Mouse (Mus musculus) adrenal gland, postnatal 25 days (tissue): ENCODE measurements around the gene Itga2b. TPM values are rescaled to one million over a fixed set of nuclear protein-coding genes. Genes with fewer than 3 reads are reported as not detected.

Source experiments
- DNase-seq: peaks from one replicate; pipeline ENCODE4 v3.0.0; 2021; ENCODE audit warnings: mixed read lengths
- total RNA-seq: library from RNA; stranded (reverse); gene quantifications from 2 replicates; pipeline ENCODE4 v1.2.3, GENCODE M21; 2021

The Itga2b gene
- total RNA-seq, 1 experiment from 2014 or later = 4.7 TPM

GRCm38 (mm10) chr11:102455740-102456396 is 14.1 kb downstream of the Itga2b start:
- DNase-seq = peak; percentile 82

- DNase-seq = no peak
These were observed 16.8 kb downstream of the Itga2b start for GRCm38 (mm10) chr11:102453131-102453530.

DNA sequence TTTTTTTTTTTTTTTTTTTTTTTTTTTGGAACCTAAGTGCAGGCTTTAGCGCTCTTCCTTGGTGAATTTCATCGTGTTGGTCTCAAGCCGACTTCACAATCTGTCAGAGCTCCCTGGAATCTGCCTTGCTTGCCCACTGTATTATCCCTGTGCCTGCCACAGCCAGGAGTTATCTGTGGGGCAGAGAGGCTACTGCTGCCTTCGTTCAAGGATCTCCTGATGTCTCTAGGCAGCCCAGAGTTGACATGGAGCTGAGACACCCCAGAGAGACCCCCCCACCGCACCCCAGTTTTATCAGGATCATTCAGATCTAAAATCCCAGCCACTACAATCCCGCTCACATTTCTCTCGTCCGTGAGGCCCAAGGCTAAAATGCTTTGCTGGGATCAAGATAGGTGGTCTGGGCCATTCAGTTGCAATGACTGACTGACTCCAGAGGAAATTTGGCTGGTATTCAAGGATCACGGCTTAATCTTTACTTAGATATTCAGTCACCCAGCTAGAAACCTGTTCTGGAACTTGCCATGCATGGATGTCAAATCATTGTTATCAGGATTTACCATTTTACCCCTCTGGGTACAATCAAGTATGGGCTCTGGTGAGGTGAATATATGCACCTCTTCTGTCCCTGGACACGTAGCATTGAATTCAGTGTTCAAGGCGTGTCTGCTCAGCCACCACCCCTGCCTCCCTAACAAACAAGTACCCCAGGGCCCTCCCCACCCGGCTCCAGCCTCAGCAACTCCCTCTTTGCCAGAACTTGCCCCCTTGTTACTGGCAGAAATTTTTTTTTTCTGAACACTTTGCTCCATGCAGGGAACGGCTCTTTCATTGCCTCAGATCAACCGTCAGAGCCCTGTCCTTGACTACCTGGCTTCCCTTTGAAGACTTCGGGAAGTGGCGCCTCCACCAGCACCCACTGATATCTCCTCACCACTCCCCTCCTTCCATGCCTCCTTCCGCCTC is 20.6 kb downstream of the Itga2b start:
- DNase-seq = no peak

GRCm38 (mm10) chr11:102448327-102448726 is 21.6 kb downstream of the Itga2b start:
- no peak for DNase-seq

DNA sequence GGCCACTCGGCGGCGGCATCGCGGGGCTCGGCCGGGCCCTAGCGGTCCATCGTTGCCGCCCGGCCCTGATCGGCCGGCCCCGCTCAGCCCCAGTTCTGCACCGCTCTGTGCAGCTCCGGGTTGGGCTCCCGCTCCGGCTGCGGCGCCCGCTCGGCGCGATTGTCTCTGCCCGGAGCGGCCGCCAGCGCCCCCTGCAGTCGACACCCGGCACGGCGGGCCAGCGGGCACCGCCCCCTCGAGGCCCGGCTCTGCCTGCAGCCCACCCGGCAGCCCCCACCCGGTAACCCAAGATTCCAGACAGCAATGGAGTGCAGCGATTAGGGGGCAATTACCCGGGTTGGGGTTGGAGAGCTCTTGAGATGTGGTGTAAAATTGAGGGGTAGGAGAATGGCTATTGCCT is 22.4 kb downstream of the Itga2b start, which contains the start of gene Fam171a2:
TSS of gene Fam171a2 (minus strand) at position 186 of the 400 bp plus-strand sequence.
- DNase-seq = peak; percentile 84

- DNase-seq = peak; percentile 44
These were observed 23.1 kb downstream of the Itga2b start for GRCm38 (mm10) chr11:102446581-102447461.

GRCm38 (mm10) chr11:102445891-102446361 is 24.0 kb downstream of the Itga2b start:
- DNase-seq = peak; percentile 41

- DNase-seq = no peak
These were observed 24.5 kb downstream of the Itga2b start for GRCm38 (mm10) chr11:102445264-102445890.

DNA sequence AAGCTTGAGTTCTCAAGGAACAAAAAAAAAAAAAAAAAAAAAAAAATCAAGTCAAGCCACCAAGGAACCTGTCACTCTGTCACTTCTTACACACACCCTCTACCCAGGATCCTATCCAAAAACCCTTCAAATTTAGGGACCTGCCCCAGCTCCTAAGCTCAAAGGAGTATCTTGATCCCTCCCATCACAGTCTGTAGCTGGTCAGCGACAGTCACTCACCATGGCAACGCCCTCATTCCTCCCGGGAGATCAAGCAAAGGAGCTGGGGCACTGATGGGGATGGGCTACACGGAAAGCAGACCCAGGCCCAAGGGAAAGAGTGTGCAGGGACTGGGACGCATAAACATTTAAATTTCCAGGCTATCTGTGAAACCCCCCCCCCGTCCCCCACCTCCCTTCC is 25.1 kb downstream of the Itga2b start:
- DNase-seq = no peak

DNA sequence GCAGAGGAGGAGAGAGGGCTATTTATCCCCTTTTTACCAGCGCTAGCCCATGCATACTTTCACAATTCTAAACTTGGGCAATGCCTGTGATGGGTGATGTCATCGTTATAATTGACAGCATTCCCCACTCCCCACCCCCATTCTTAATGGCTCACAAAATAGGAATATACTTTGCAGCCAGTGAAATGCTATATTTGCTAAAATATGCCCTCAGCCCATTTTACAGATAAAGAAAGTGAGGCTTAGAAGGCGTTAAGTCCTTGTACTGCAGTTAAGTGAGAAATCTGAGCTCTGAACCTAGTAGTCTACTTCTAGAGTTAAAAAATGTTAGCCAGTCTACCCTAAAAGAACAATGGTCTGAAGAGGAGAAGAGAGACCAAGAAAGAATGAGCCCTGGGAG is 25.6 kb downstream of the Itga2b start:
- DNase-seq = no peak

DNA sequence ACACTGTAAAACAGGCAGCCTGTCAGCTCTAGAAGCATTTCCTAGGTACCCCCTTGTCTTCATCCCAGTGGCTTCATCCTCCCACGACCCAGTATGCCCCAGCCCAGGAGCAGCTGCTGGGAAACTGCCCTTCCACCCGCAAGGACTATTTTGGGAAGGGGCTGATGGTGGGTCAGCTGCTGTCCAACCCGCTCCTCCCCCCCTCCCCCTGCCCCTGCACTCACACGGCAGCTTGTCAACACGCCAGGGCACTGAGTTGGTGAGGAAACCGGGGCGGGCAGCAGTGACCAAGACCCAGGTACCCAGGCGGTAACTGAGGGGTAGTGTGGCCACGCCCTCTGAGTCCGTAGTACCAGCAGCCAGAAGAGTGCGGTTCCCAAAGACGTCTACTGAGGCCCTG is 26.2 kb downstream of the Itga2b start:
- no peak for DNase-seq

DNA sequence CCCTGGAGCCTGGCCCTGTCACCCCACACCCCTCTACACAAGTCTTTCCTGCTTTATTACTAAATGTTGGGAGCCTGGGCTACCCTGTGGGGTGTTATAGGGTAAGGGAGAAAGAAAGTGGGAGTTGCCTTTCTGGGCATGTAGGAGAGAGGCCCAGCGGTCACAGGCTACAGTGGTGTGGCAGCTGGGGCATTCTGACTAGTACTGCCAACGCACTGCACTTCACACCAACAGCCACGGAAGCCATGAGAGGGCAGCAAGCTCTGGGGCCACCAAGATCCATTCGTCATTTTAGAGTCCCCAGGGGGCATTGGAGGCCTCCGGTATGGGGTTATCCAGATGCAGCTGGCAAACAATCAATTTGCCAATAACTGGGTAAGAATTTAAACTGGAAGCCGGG is 27.8 kb downstream of the Itga2b start:
- no peak for DNase-seq

DNA sequence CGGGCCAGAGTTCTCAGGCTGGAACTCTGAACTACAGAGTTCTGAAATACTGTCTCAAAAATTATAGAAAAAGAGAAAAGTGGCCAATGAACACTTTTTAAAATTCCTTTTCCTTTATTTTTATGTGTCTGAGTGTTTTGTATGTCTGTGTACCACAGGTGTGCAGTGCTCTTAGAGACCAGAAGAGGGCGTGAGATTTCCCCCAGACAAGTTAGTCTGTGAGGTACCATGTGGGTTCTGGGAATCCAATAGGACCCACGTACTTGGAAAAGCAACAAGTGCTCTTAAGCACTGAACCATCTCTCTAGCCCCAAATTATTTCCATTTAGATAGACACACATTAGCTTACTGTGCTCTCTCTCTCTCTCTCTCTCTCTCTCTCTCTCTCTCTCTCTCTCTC is 28.5 kb downstream of the Itga2b start:
- DNase-seq = no peak

GRCm38 (mm10) chr11:102440255-102440654 is 29.7 kb downstream of the Itga2b start:
- DNase-seq = no peak

GRCm38 (mm10) chr11:102439093-102440082 is 30.5 kb downstream of the Itga2b start:
- DNase-seq = no peak

DNA sequence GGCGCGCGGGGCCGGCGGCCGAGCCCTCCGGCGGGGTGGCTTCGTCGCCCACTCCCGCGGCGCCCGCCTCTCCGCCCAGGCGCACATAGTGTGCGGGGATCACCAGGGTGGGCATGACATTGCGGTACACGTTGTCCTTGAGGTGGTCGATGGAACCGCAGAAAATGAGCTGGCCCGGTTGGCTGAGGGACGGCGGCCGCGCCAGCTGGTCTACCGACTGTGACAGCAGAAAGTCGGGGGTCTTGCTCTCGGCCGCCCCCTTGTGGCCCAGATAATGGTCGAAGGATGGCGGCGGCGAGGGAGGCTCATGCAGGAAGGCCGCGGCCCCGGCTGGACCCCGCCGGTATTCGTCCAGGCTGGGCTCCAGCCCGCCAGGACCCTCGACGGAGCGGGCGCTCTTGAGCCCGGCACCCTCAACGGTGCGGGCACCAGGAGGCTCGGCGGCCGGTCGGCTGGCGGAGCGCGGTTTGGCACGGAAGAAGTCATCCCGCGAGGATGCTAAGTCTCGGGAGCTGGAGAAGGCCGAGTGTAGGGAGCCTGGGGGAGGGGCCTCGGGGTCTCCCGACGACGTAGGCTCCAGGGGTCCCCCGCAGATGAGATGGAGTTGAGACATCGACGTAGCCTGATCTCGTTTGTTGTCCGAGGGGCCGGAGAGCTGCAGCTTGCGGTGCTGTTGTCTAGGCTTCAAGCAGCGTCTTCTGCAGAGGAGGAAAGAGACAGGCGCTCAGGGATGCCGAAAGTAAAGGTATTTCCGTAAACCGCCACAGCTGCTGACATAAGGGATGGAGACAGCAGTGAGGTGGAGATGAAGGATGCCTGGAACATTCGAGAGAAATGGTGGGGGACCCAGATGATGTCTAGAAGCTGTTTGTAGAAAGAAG is 31.5 kb downstream of the Itga2b start:
- DNase-seq = peak; percentile 90

- peak; percentile 80 for DNase-seq
These were observed 32.5 kb downstream of the Itga2b start for GRCm38 (mm10) chr11:102437120-102438061.

GRCm38 (mm10) chr11:102436471-102436790 is 33.5 kb downstream of the Itga2b start:
- no peak for DNase-seq
